Mouse (Mus musculus) intestine, postnatal 0 days (tissue): ENCODE data around the gene Med24. TPM values are rescaled to one million over a fixed set of nuclear protein-coding genes. Genes with fewer than 3 reads are reported as not detected.
A peak's percentile ranks its signal among the peaks of the same experiment; 100 is the strongest.

Experiments
- ATAC-seq: fragments of 200-750 bp; cut with Nextera tagmentation; 2 replicates; pipeline ENCODE4 v1.8.0; 2017; ENCODE audit warnings: mild to moderate bottlenecking, moderate TSS enrichment, moderate library complexity
- H3K27ac ChIP-seq: fragments of 300-500 bp; sonication (generic); 2 replicates; pipeline ENCODE4 v1.5.1; 2014; ENCODE audit warnings: mild to moderate bottlenecking, low read depth, low read length, moderate library complexity
- H3K27me3 ChIP-seq: fragments of 300-500 bp; sonication (generic); replicated peaks from 2 replicates; pipeline ENCODE4 v1.6.1; 2014; ENCODE audit warnings: low read length, mixed read lengths; ENCODE audit not compliant: control insufficient read depth, insufficient read depth
- H3K36me3 ChIP-seq: fragments of 300-500 bp; sonication (generic); 2 replicates; pipeline ENCODE4 v1.6.1; 2014; ENCODE audit warnings: mild to moderate bottlenecking, moderate library complexity; ENCODE audit not compliant: control insufficient read depth, insufficient read depth
- H3K4me1 ChIP-seq: fragments of 300-500 bp; sonication (generic); replicated peaks from 2 replicates; pipeline ENCODE4 v1.6.1; 2014; ENCODE audit warnings: antibody characterized with exemption, low read length, mixed read lengths; ENCODE audit not compliant: control insufficient read depth, insufficient read depth
- H3K4me2 ChIP-seq: fragments of 300-500 bp; sonication (generic); replicated peaks from 2 replicates; pipeline ENCODE4 v1.6.1; 2014; ENCODE audit warnings: low read depth, mild to moderate bottlenecking, moderate library complexity
- H3K4me3 ChIP-seq: fragments of 300-500 bp; sonication (generic); 2 replicates; pipeline ENCODE4 v1.5.1; 2014; ENCODE audit warnings: low read depth, low read length
- H3K9ac ChIP-seq: fragments of 300-500 bp; sonication (generic); 2 replicates; pipeline ENCODE4 v1.6.1; 2014; ENCODE audit warnings: mild to moderate bottlenecking, low read depth, low read length
- H3K9me3 ChIP-seq: fragments of 300-500 bp; sonication (generic); 2 replicates; pipeline ENCODE4 v1.6.1; 2016; ENCODE audit warnings: mixed run types; ENCODE audit not compliant: control insufficient read depth
- CTCF ChIP-seq: sonication (generic); IDR thresholded peaks from 2 replicates; pipeline ENCODE4 v1.5.1; 2016; ENCODE audit warnings: low read depth, mild to moderate bottlenecking, control low read depth, antibody characterized with exemption, moderate library complexity
- WGBS: fragments of 180-500 bp; shearing (Covaris S2); extraction: QIAGEN DNeasy Blood & Tissue Kit; methylation state at CpG from one replicate; pipeline ENCODE4 v1.1.7; 2014; 5-methylcytosine and 5-hydroxymethylcytosine counted together
- polyA plus RNA-seq: library from polyadenylated mRNA; unstranded; fragments of >200 nt; fragmentation: Nextera tagmentation; extraction: Ambion mirVana; gene quantifications from 2 replicates; pipeline ENCODE4 v1.2.1, GENCODE M21; 2015

Med24 gene
- polyA plus RNA-seq, 1 experiment from 2014 or later: 14.7 TPM

DNA sequence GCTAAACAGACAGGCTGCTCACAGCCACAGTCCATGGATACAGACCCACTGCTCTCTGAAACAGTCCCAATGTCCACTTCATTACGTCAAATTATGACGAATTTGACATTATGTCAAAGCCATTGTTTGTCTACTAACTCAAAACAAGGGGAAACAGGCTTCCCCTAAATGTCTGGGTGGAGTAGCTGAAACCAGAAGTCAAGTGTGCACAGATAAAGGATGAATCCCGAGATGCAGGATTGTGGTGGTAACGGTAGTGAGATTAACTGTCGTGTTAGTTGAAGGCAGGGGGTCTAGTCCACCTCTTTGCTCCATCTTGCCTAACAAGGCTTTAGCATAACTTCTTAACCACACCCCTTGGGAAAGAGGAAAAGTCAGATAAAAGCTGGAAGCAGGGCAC is 56.8 kb downstream of the Med24 start:
- Histone ChIP-seq H3K9ac (no peak overlapping the region), H3K36me3 (no peaks in the 10 kb centered on the region), H3K27me3 (0 out of 2 replicates have a peak, but pooled peaks cover 1% of the 10 kb centered on the region), H3K4me3 (no peak overlapping the region), H3K4me1 (no peaks in the 10 kb centered on the region), H3K27ac (no peak overlapping the region), H3K9me3 (no peaks in the 10 kb centered on the region), H3K4me2 (no peak overlapping the region)
- TF ChIP-seq CTCF: no peak
- WGBS: 69% methylated on average over 5 of the region's 5 CpGs
- no peak for ATAC-seq

DNA sequence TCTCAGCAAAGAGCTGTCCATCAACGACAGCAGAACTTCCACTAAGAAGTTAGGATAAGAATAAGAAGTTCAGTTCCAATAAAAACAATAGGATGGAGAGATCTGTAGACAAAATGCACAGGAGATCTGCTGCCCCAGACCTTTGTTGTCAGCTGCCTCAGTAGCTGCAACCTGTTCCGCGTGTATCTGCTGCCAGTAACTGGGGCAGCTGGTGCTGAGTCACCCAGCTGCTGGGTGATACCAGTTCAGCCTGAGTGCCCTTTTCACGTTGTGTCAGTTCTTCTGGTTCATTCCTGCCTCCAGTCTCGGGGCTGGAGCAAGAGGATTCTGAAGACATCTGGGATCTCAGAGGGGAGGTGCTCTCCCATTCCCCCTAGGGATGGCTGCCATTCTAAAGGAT is 57.4 kb downstream of the Med24 start:
- 49% methylated on average over 5 of the region's 5 CpGs for WGBS
- 0 out of 2 replicates have a peak, but pooled peaks cover 3% of the 10 kb centered on the region for H3K27me3 ChIP-seq
- no peak overlapping the region for H3K4me3 ChIP-seq
- TF ChIP-seq CTCF: no peak
- H3K27ac ChIP-seq: no peak overlapping the region
- no peak overlapping the region for H3K9ac ChIP-seq
- ATAC-seq: no peak
- no peaks in the 10 kb centered on the region for H3K9me3 ChIP-seq
- no peaks in the 10 kb centered on the region for H3K4me1 ChIP-seq
- H3K36me3 ChIP-seq: no peaks in the 10 kb centered on the region
- H3K4me2 ChIP-seq: no peak overlapping the region

DNA sequence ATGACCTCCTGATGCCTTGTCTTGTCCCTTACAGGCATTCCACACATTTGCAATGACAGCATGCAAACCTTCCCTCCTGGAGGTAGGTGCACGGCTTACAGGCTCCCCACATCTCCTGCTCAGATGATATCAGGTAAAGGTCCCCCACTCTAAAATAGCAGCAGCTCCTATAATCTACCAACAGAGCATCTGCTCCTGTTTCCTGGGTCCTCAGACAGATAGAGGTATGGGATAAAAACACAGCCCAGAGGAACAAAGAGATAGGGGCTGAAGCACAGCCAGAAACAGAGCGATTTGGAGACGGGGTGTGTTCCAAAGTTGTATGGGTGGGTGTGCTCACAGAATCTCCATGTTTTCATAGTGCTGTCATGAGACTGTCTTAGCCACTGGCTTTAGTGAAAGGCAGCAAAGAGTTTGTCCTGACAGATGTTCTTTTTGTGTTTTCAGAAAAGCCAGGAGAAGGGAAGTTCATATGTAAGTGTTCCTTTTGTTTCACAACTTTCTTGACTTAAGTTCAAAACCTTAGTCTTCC is 57.9 kb downstream of the Med24 start:
- H3K4me3 ChIP-seq: no peak overlapping the region
- WGBS: 67% methylated on average over 3 of the region's 3 CpGs
- no peak overlapping the region for H3K9ac ChIP-seq
- ATAC-seq: no peak
- no peak overlapping the region for H3K27ac ChIP-seq
- no peaks in the 10 kb centered on the region for H3K9me3 ChIP-seq
- H3K4me1 ChIP-seq: no peaks in the 10 kb centered on the region
- 0 out of 2 replicates have a peak, but pooled peaks cover 3% of the 10 kb centered on the region for H3K27me3 ChIP-seq
- H3K4me2 ChIP-seq: no peak overlapping the region
- TF ChIP-seq CTCF: no peak
- H3K36me3 ChIP-seq: no peaks in the 10 kb centered on the region

DNA sequence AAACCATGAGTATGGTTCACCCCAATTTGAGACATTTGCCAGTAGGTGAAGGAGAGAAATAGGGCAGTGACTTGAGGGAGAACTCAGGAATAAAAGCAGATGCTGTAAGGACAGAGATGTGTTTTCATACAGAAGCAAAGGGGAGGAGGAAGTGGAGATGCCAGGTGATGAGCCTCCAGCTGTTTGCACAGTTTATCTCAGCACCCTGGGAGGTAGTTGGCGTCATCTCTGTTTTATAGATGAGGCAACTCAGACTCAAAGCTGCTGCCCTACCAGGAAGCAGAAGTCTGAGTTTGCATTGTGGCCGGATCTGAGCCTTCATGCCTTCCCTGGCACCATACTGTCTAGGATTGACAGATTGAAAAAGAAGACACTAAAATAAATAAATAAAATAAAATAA is 60.3 kb downstream of the Med24 start:
- no peak; the same call in 1 of the 2 replicates for ATAC-seq
- no peaks in the 10 kb centered on the region for H3K4me1 ChIP-seq
- H3K36me3 ChIP-seq: no peaks in the 10 kb centered on the region
- no peak for TF ChIP-seq CTCF
- H3K27ac ChIP-seq: no peak overlapping the region
- H3K27me3 ChIP-seq: 0 out of 2 replicates have a peak, but pooled peaks cover 3% of the 10 kb centered on the region
- H3K4me3 ChIP-seq: no peak overlapping the region
- H3K9me3 ChIP-seq: no peaks in the 10 kb centered on the region
- no peak overlapping the region for H3K4me2 ChIP-seq
- 19% methylated on average over 2 of the region's 2 CpGs for WGBS
- no peak overlapping the region for H3K9ac ChIP-seq

DNA sequence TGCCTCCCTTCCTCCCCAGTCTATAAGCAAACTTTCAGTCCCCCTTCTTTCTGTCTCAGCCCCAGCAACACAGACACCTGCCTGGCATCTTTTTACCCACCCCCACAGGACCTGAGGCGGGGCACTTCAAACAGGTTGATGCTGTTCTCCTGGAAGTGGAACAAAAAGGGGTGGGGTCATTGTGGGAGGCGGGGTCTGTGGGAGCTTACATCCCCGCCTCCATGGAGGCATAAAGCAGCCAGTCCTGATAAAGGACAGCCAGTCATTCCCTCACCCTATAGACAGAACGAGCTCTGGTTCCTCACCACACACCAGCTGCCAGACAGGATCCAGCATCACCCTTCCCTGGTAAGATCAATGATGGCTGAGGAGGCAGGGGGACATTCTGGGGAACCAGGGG is 65.1 kb downstream of the Med24 start, which contains the start of gene Gsdma:
Gsdma (plus strand) TSS at position 261 of the 400 bp plus-strand sequence.
- Histone ChIP-seq H3K4me2 (no peak within 1 kb of the TSS), H3K27ac (no peak within 1 kb of the TSS), H3K4me3 (no peak within 1 kb of the TSS), H3K9ac (no peak within 1 kb of the TSS), H3K4me1 (no peaks in the 10 kb centered on the region), H3K9me3 (no peaks in the 10 kb centered on the region), H3K27me3 (0 out of 2 replicates have a peak, but pooled peaks cover 3% of the 10 kb centered on the region), H3K36me3 (no peaks in the 10 kb centered on the region)
- WGBS: 17% methylated on average over 4 of the region's 4 CpGs
- no peak for ATAC-seq
- no peak for TF ChIP-seq CTCF

DNA sequence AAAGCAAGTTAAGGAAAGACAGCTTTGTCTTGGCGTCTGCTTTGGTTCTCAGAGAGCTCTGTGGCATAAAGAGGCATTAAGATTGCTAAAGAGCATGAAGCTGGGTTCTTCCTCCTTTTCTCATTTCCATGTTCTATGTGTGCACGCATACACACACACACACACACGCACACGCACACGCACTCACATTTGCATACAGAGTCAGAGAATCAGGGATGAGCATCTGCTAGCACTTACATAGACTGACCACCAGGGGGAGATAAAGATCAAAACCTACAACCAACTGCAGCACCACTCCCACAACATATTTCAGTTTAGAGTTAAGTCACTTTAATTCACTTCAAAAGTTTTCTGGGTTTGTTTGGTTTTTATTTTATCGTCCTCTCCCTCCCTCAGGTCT is 68.7 kb downstream of the Med24 start:
- Histone ChIP-seq H3K4me3 (no peak overlapping the region), H3K9me3 (no peaks in the 10 kb centered on the region), H3K4me2 (no peak overlapping the region), H3K9ac (no peak overlapping the region), H3K4me1 (no peaks in the 10 kb centered on the region), H3K36me3 (no peaks in the 10 kb centered on the region), H3K27ac (no peak overlapping the region), H3K27me3 (no peaks in the 10 kb centered on the region)
- TF ChIP-seq CTCF: peak; percentile 86
- 14% methylated on average over 6 of the region's 6 CpGs for WGBS
- no peak for ATAC-seq
